Mouse (Mus musculus) intestine, postnatal 0 days (tissue): ENCODE measurements around the gene Itga1. TPM values are rescaled to one million over a fixed set of nuclear protein-coding genes. Genes with fewer than 3 reads are reported as not detected.
A peak's percentile ranks its signal among the peaks of the same experiment; 100 is the strongest.

Experiments
- ATAC-seq: fragments of 200-750 bp; cut with Nextera tagmentation; 2 replicates; pipeline ENCODE4 v1.8.0; 2017; ENCODE audit warnings: mild to moderate bottlenecking, moderate TSS enrichment, moderate library complexity
- H3K27ac ChIP-seq: fragments of 300-500 bp; sonication (generic); 2 replicates; pipeline ENCODE4 v1.5.1; 2014; ENCODE audit warnings: mild to moderate bottlenecking, low read depth, low read length, moderate library complexity
- H3K27me3 ChIP-seq: fragments of 300-500 bp; sonication (generic); replicated peaks from 2 replicates; pipeline ENCODE4 v1.6.1; 2014; ENCODE audit warnings: low read length, mixed read lengths; ENCODE audit not compliant: control insufficient read depth, insufficient read depth
- H3K36me3 ChIP-seq: fragments of 300-500 bp; sonication (generic); 2 replicates; pipeline ENCODE4 v1.6.1; 2014; ENCODE audit warnings: mild to moderate bottlenecking, moderate library complexity; ENCODE audit not compliant: control insufficient read depth, insufficient read depth
- H3K4me1 ChIP-seq: fragments of 300-500 bp; sonication (generic); replicated peaks from 2 replicates; pipeline ENCODE4 v1.6.1; 2014; ENCODE audit warnings: antibody characterized with exemption, low read length, mixed read lengths; ENCODE audit not compliant: control insufficient read depth, insufficient read depth
- H3K4me2 ChIP-seq: fragments of 300-500 bp; sonication (generic); replicated peaks from 2 replicates; pipeline ENCODE4 v1.6.1; 2014; ENCODE audit warnings: low read depth, mild to moderate bottlenecking, moderate library complexity
- H3K4me3 ChIP-seq: fragments of 300-500 bp; sonication (generic); 2 replicates; pipeline ENCODE4 v1.5.1; 2014; ENCODE audit warnings: low read depth, low read length
- H3K9ac ChIP-seq: fragments of 300-500 bp; sonication (generic); 2 replicates; pipeline ENCODE4 v1.6.1; 2014; ENCODE audit warnings: mild to moderate bottlenecking, low read depth, low read length
- H3K9me3 ChIP-seq: fragments of 300-500 bp; sonication (generic); 2 replicates; pipeline ENCODE4 v1.6.1; 2016; ENCODE audit warnings: mixed run types; ENCODE audit not compliant: control insufficient read depth
- CTCF ChIP-seq: sonication (generic); IDR thresholded peaks from 2 replicates; pipeline ENCODE4 v1.5.1; 2016; ENCODE audit warnings: low read depth, mild to moderate bottlenecking, control low read depth, antibody characterized with exemption, moderate library complexity
- WGBS: fragments of 180-500 bp; shearing (Covaris S2); extraction: QIAGEN DNeasy Blood & Tissue Kit; methylation state at CpG from one replicate; pipeline ENCODE4 v1.1.7; 2014; 5-methylcytosine and 5-hydroxymethylcytosine counted together
- polyA plus RNA-seq: library from polyadenylated mRNA; unstranded; fragments of >200 nt; fragmentation: Nextera tagmentation; extraction: Ambion mirVana; gene quantifications from 2 replicates; pipeline ENCODE4 v1.2.1, GENCODE M21; 2015

Itga1 gene
- polyA plus RNA-seq, 1 experiment from 2014 or later, result 12.8 TPM

DNA sequence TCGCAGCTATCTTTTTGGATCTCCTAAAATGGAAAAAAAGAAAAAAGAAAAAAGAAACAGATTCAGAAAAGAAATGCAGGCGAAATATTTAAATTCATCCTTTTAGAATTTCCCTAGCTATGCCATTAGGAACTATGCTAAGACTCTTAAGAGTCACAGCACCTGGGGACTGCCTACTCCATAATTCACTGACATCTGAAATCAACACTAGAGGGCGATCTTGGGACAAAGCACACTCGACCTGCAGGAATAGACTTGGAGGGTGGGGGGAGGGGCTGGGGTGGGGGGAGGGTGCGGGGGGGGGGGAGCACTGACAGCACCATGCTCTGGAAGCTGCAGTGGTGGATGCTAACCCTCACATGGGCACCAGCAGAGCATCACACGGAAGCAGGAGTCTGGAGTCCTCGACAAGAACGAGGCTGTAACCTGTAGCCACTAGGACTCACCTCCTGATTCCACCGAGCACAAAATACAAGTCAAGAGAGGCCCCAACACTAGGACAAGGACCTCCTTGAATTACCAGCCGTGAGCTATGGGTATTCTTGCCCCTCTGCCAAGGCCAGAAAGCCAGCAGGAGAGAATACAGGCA, 120.8 kb downstream of the Itga1 start:
- no peaks in the 10 kb centered on the region for H3K27me3 ChIP-seq
- peak; percentile 66 for TF ChIP-seq CTCF
- H3K9ac ChIP-seq, result no peak overlapping the region
- WGBS, result 52% methylated on average over 10 of the region's 10 CpGs
- no peak for ATAC-seq
- H3K4me1 ChIP-seq, result no peaks in the 10 kb centered on the region
- H3K27ac ChIP-seq, result no peak overlapping the region
- no peaks in the 10 kb centered on the region for H3K9me3 ChIP-seq
- no peak overlapping the region for H3K4me2 ChIP-seq
- no peak overlapping the region for H3K4me3 ChIP-seq
- peaks cover 8% of the 10 kb centered on the region for H3K36me3 ChIP-seq

DNA sequence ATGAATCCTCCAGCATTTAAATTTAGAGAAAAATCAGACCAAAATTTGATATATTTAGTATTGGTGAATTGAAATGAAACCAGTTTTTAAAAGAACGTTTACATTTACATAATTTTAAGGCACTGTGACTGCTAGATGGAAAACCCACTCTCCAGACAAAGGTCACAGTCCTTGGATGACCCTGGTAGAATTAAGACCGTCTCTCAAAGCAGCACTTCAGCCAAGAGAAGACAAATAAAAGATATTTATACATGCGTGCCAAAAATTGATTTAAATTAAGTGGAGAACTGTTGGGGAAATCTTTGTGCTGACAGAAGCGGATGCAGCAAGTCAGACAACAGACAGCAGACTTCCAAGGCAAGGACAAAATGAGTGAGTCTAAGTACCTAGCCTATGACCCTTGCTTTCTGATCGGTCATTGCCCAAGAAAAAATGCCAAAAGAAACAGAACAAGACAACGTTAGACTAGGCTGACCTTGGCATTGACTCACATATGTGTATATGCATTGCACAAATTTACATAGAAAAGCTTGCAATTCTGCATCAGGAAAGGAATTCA, 127.2 kb downstream of the Itga1 start:
- 58% methylated on average over 6 of the region's 6 CpGs for WGBS
- TF ChIP-seq CTCF, result no peak
- H3K27ac ChIP-seq, result no peak overlapping the region

DNA sequence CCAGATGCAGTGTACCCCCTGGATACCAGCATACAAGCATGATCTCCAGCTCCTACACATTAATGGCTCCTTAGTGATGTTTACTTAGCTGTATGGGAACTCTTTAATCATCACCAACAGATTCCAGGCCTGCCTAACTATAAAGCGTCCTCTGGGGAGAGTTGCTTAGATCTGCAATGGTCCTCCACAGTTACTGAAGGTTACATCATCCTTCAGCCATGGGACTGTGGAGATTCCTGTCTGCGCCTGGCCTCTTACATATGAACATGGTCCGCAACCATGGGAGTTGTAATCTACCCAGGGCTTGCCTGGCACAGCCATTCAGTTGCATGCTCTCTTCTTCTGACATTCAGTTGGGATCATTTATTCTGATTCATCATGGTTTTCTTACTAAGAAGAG, 129.9 kb downstream of the Itga1 start:
- Histone ChIP-seq H3K4me1 (no peaks in the 10 kb centered on the region), H3K9ac (no peak overlapping the region), H3K36me3 (no peaks in the 10 kb centered on the region; the same call in 1 of the 2 replicates), H3K9me3 (no peaks in the 10 kb centered on the region), H3K4me2 (no peak overlapping the region), H3K27me3 (no peaks in the 10 kb centered on the region), H3K4me3 (no peak overlapping the region), H3K27ac (no peak overlapping the region)
- TF ChIP-seq CTCF, result no peak
- 84% methylated on average over 3 of the region's 3 CpGs for WGBS
- no peak for ATAC-seq

More for the DNA sequence above, 127.2 kb downstream of the Itga1 start:
- Histone ChIP-seq H3K4me3 (no peak overlapping the region), H3K27me3 (no peaks in the 10 kb centered on the region), H3K4me2 (no peak overlapping the region), H3K9ac (no peak overlapping the region), H3K36me3 (no peaks in the 10 kb centered on the region; the same call in 1 of the 2 replicates), H3K4me1 (no peaks in the 10 kb centered on the region), H3K9me3 (no peaks in the 10 kb centered on the region)
- ATAC-seq, result no peak

DNA sequence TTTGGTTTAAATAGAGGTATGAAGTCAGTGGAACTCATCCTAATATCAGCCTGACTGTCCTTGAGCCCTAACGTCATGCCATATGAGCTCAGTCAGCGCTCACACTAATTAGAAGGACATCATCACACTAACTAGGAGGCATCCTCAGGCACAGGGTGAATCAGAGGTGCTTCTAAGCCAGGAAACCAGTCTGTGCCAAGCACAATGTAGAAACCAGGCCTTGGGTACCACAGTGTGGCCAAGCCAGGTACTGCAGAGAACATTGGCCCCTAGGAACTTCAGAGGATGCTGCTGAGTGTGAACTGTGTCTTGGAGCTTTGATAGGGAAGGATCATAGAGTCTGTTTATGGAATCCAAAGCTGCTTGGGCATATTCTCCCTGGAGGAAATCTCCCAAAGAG, 137.5 kb downstream of the Itga1 start:
- H3K4me2 ChIP-seq, result no peak overlapping the region
- TF ChIP-seq CTCF, result peak; percentile 97
- no peaks in the 10 kb centered on the region for H3K9me3 ChIP-seq
- H3K36me3 ChIP-seq, result no peaks in the 10 kb centered on the region
- H3K27ac ChIP-seq, result no peak overlapping the region
- WGBS, result 31% methylated on average over 2 of the region's 2 CpGs
- H3K27me3 ChIP-seq, result no peaks in the 10 kb centered on the region
- ATAC-seq, result peak; percentile 73
- no peak overlapping the region for H3K9ac ChIP-seq
- no peaks in the 10 kb centered on the region for H3K4me1 ChIP-seq
- H3K4me3 ChIP-seq, result no peak overlapping the region

DNA sequence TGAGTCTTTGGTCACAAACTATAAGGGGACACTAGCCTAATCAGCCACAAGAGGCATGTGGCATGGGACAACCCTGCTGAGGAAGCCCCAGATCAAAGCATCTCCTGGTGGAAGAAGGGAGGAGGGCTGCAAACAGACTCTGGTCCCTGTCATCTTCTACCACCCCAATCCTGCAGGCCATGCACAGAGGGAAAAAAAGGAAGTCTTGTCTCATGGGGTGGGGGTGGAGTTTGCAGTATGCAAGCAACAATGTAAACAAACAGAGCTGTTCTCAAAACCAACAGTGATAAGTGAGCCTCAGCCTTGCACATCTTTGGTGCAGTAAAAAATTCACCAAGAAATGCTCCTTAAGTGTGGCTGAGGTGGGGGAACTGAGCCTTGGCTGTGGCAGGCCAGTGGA, 147.2 kb downstream of the Itga1 start:
- H3K27me3 ChIP-seq, result no peaks in the 10 kb centered on the region
- no peaks in the 10 kb centered on the region; the same call in 1 of the 2 replicates for H3K36me3 ChIP-seq
- no peak overlapping the region for H3K9ac ChIP-seq
- no peak overlapping the region for H3K4me3 ChIP-seq
- no peak overlapping the region for H3K27ac ChIP-seq
- no peak for TF ChIP-seq CTCF
- no peak for ATAC-seq
- no peak overlapping the region for H3K4me2 ChIP-seq
- no peaks in the 10 kb centered on the region for H3K9me3 ChIP-seq
- no peaks in the 10 kb centered on the region for H3K4me1 ChIP-seq

DNA sequence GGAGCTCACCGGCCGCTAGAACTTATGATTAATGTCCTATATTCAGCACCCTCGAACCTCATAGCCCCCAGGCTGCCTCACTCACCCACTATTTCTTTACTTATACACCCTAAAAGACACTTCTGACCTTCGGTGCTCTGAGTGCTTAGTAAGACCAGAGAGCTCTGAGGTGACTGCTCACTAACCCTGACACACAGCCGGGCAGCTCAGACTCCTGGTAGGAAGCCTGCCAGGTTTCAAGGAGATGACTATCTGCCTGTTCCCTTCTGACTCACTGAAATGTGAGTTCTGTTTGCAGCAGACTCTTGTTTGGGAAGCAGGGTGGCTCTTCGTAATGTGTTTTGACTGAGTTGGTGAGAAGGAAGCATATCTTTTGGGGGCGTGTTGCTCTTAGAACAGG, 168.2 kb downstream of the Itga1 start:
- Histone ChIP-seq H3K9me3 (no peaks in the 10 kb centered on the region), H3K4me2 (no peak overlapping the region), H3K4me1 (0 out of 2 replicates have a peak, but pooled peaks cover 2% of the 10 kb centered on the region), H3K4me3 (no peak overlapping the region), H3K27ac (no peak overlapping the region), H3K36me3 (no peaks in the 10 kb centered on the region), H3K27me3 (no peaks in the 10 kb centered on the region), H3K9ac (no peak overlapping the region)
- TF ChIP-seq CTCF, result no peak
- ATAC-seq, result no peak
- WGBS, result 80% methylated on average over 7 of the region's 7 CpGs
